Mouse (Mus musculus) layer of hippocampus, adult 8-10 months (tissue): ENCODE results near the gene Skp1a. TPM values are rescaled to one million over a fixed set of nuclear protein-coding genes. Genes with fewer than 3 reads are reported as not detected.

Source experiments
- DNase-seq, 2 experiments: peaks; one replicate each; pipeline ENCODE4 v3.0.0; 2022; ENCODE audit warnings: low spot score in 2 of 2
- total RNA-seq, 4 experiments: library from RNA; stranded (reverse); gene quantifications; 2 replicates each; pipeline ENCODE4 v1.2.4; 2022

Skp1a gene
- total RNA-seq, 4 experiments from 2014 or later: 433 to 496 (median 439) TPM

GRCm38 (mm10) chr11:52277433-52278150, 45.8 kb downstream of the Skp1a start:
- DNase-seq: no peak

- DNase-seq: no peak
These were observed 46.4 kb downstream of the Skp1a start for GRCm38 (mm10) chr11:52278164-52278563.

DNA sequence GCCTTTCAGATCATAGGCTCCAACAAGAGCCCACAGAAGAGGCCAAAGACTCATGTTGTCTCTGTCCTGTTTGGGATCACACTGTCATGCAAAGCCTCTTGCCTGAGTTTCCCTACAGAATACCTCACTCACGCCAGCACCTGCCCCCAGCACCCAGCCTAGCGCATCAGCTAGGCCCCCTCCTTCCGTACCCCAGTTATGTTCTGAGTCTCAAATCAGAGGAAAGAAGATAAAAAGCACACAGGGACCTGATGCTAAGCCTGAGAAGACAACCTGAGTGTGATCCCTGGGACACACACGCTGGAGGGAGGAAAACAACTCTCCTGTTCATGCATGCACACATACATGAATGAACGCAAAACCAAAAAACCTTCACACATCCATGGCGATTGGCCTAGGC, 47.2 kb downstream of the Skp1a start:
- no peak for DNase-seq

- DNase-seq: no peak
These were observed 47.9 kb downstream of the Skp1a start for GRCm38 (mm10) chr11:52279611-52280145.

- no peak for DNase-seq
These were observed 49.0 kb downstream of the Skp1a start for GRCm38 (mm10) chr11:52280566-52281455.

DNA sequence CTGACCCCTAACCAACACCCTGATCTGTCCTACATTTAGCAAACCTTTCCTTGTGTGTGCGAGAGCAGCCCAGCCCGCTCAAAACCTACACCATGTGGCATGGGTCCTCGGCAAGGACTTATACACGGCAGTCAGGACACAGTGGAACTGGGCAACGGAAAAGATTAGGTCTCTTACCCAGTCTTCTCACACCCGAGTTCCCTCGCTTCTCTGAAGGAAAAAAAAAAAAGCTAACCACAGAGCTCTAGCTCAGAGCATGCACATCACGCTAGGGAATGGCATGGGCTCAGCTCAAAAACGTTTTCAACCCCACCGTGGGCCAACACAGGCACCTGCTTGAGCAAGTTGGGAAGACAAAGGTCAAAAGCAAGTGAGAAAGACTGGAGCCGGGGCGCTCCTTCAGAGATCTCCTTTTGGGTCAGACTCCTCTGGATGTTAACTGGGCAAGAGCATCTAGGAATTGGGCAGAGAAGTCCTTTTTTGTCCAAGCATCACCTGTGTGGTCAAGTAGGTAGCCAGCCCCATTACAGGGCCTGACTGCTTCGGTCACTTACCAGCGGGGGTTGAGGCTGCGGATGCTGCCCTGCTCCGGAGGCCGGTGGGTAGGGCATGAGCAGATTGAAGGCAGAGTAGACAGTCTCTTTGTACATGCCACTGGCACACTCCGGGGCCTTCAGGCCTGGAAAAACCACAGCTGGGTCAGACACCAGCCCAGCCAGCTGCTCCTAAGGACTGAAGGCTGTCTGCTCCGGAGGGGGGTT, 50.0 kb downstream of the Skp1a start:
- no peak for DNase-seq

DNA sequence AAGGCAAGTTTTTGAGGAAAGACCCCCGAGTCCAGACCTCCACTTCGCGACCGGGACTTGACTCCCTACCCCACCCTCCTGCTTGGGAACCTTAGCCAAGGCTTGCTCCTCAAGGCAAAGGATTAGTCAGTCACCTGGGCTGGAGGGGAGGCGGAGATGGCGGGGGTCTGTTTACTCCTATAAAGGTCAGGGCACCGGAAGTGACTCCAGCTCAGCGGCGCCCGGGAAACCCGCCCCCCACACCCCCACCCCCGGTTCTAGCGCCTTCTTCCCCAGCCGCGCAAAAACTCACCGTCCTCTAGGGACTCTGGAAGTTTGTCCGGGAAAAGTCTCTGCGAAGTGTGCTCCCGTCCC, 50.6 kb downstream of the Skp1a start:
- no peak for DNase-seq

DNA sequence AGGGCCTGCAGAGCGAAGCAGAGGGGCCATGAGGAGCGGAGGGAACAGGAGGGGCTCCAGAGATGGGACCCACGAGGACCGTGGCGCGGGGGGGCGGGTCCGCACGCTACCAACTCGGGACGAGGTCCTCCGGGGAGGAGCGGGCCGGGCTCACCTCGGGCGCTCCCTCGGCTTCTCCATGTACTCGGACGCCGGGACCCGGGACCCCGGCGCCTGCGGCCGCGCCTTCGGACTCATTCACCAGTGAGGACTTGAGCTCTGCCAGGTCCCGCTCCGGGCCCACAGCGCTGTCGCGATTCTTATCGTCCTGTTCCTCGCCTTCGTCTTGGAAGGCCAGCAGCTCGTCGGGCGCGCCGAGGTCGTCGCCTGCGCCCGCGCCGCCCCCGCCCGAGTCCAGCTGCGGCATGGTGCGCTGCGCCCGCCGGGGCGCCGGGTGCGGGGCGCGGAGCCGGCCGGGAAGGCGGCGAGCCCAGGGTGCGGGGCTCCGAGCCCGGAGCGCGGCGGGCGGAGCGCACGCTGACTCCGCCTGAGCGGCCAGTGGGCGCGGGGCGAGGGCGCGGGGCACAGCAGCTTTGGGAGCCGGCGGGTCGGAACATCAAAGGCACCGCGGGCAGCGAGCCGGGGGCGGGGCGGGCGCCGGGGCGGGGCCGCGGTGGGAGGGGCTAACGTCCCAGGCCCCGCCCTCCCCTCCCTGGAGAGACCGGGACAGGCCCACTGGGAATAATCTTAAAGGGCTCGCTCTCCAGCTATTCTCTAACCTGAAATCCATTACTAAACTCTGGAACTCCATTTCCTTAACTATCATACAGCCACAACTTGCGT, 51.2 kb downstream of the Skp1a start, which contains the start of gene Tcf7:
Tcf7 (minus strand) TSS at position 241 of the 822 bp plus-strand sequence.
- no peak for DNase-seq

- no peak for DNase-seq
These were observed 52.1 kb downstream of the Skp1a start for GRCm38 (mm10) chr11:52283596-52284571.

DNA sequence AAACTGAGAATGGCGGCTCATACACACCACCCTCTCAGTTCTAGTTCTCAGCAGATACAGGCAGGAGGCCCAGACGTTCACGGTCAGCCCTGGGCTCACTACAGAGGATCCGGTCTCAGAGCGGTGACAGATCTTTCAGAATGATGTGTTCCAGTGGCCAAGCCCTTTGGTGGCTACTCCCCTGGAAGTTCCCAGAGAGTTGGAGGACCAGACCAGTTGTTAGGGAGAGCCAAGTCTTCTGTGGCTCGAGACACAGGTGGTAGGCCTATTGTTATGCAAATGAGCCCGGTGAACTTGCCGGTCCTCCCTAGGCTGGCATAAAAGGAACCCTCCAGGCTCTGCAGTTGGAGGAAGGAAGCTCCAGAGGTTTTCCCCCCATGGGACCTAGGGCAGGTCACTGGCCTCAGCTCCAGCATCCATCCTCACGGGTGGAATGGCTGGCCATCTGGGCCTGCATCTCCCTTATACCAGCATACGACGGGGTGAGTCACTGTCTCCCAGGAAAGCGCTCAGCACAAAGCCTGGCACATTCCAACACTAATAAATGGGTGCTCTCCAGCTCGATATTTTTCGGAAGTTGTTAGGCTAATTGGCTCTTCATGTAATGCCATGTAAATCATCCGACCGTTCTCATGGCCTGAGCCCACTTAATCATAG, 54.6 kb downstream of the Skp1a start:
- DNase-seq: no peak

DNA sequence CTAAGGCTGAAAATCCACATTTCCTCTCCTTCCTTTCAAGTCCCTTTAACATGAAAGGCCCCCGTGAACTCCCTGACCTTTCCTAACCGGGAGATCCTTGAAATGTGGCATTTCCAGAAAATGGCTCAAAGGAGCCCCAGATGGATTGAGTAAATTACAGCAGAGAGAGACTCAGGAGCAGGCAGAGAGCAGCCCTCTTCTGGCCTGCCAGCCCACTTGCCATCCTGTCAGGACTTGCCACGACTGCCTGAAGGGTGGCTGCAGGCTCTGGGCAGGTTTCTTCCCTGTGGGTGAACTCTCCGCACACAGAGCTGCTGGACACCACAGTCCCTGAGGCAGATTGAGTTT, 55.1 kb downstream of the Skp1a start:
- no peak for DNase-seq

GRCm38 (mm10) chr11:52292346-52292745, 60.6 kb downstream of the Skp1a start:
- no peak for DNase-seq

- DNase-seq: no peak
These were observed 61.1 kb downstream of the Skp1a start for GRCm38 (mm10) chr11:52292894-52293293.

- no peak for DNase-seq
These were observed 62.3 kb downstream of the Skp1a start for GRCm38 (mm10) chr11:52294103-52294502.

Other genes with a start within 250 kb of the Skp1a start
- 100 to 1,000 TPM; 162 to 207 (median 179) TPM for gene Ube2b, start 231.2 kb upstream of the Skp1a start, total RNA-seq
- 10 to 100 TPM; 13.4 to 17.6 (median 16.1) TPM for gene Cdkl3, start 227.8 kb upstream of the Skp1a start, total RNA-seq
- 100 to 1,000 TPM; 102 to 118 (median 110) TPM for gene Ppp2ca, start 133.3 kb upstream of the Skp1a start, total RNA-seq
- not detected for gene Olfr1373, start 86.5 kb upstream of the Skp1a start, total RNA-seq
- not detected for gene Olfr1371, start 18.0 kb upstream of the Skp1a start, total RNA-seq
- 1 to 10 TPM; 2.9 to 3.6 (median 3.2) TPM for gene Tcf7, start 51.0 kb downstream of the Skp1a start, total RNA-seq
- gene Vdac1, start 128.9 kb downstream of the Skp1a start, total RNA-seq: 100 to 1,000 TPM; 508 to 527 (median 523) TPM
- gene 9530068E07Rik, start 164.4 kb downstream of the Skp1a start, total RNA-seq: 10 to 100 TPM; 58.9 to 64.5 (median 63.9) TPM